Mouse (Mus musculus) left cerebral cortex, postnatal 4 days (tissue): ENCODE measurements around the gene Caly. TPM values are rescaled to one million over a fixed set of nuclear protein-coding genes. Genes with fewer than 3 reads are reported as not detected.

Experiments used
- DNase-seq: peaks from one replicate; pipeline ENCODE4 v3.0.0-alpha.2; 2022
- intact Hi-C: fragments of 180-260 bp; cut with DNase I; formaldehyde crosslinking; loops from one replicate; pipeline ENCODE4 v1.15.1; 2025
- total RNA-seq, 2 experiments: library from RNA; stranded (reverse); gene quantifications; 2 replicates each; pipeline ENCODE4 v1.2.3; 2021

The Caly gene
- 100 to 1,000 TPM; 185 to 208 TPM for total RNA-seq

DNA sequence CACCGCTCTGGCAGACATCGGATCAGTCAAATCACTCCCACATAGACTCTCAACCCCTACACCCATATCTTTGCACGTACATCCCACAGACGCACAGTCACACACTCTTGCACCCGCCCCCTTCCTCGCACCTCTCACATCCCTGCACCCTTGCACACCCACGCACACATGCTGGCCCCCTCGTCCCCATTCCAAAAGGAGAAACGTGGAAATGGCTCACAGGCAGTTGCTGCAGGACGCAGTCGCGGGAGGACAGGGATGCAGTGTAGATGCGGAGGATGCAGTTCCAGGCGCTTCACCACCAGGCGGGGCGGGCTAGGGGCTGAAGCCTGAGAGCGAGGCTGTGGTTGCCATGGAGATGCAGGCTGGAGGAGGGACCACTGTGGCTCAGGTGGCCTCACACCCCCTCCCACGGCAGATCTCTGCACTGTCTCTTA is at the start of gene Caly:
Gene Caly, minus strand, starts transcription at position 307 of the 437 bp plus-strand sequence.
- intact Hi-C loops = no loop called here
- DNase-seq = peak; percentile 92

DNA sequence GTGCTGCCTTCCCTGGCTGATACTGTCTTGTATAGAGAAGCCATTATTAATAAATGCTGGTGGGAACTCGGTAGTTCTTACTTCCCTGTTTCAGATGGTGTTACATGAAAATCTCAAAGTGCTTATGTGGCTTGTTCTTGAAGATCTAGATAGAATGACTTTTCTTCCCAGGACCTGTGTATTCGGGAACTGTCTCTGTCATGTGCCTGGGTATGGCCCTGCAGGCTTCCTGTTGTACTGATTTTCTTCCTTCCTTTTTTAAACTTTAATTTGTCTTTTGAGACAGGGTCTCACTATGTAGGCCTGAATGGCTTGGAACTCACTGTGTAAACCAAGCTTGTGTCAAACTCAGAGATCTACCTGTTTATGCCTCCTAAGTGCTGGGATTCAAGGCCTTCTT is 45.6 kb upstream of the Caly start:
- intact Hi-C loops = no loop called here
- DNase-seq = no peak

DNA sequence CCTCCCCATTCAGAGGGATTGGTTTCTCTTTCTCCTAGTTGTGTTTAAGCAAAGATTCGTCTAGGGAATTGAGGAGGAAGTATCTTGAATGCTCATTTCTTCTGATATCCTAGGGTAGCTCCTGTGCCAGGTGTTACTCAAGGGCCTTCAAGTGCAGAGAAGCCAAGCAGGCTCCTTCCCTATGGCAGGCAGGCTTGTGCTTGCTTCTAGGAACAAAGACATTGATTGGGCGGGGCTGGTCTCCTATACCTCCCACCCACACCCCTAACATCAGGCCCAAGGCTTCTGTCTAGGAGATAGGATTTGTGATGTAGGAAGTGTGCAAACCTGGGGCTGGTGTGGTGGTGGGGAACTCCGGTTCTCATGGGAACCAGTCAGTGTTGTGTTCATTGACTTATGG is 44.6 kb upstream of the Caly start:
- no peak for DNase-seq
- intact Hi-C loops = no loop called here

DNA sequence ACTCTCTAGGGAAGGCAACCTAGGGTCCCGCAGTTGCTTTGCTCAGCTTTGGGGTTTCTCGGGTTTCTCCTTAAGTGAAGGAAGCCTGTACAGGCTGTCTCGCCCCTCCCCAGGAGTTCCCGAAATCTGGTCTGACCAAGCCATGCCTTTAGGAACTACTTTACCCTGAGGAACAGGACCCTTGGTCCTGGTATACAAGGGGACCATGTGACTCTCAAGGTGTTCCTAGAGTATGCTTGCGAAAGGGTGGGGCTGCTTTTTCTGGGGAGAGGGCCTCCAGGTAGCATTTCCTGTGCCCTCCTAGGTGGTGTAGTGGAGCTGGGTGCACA is 43.6 kb upstream of the Caly start:
- intact Hi-C loops = no loop called here
- no peak for DNase-seq

DNA sequence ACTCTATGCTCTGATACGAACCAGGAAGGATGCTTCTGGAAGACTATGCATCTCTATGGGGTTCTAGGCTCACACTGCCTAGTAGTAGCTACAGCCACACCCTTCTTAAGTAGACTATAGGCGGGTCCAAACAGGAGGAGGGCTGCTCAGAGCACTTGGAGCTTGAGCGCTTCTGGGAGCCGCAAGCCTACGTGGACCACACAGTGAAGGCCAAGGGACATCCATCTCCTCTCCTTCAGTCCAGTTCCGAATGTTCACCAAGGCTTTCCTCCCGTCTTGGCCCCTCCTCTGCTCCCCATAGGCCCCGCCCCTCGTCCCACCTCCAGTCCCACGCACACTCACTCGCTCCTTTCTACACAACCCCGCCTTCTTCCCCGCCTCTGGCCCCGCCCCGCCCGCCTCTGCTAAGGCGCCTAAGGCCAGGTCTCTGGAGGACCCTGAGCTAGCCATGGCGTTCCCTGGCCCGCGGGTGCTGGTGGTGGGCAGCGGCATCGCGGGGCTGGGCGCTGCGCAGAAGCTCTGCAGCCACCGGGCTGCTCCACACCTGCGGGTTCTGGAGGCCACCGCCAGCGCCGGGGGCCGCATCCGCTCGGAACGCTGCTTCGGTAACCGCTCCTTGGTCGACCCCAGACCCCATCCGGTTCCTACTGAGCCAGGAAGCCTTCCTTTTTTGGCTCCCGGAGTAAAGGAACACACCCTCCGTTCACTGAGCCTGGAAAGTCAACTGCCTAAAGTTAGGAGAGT is 43.1 kb upstream of the Caly start:
- intact Hi-C loops = no loop called here
- peak; percentile 94 for DNase-seq

DNA sequence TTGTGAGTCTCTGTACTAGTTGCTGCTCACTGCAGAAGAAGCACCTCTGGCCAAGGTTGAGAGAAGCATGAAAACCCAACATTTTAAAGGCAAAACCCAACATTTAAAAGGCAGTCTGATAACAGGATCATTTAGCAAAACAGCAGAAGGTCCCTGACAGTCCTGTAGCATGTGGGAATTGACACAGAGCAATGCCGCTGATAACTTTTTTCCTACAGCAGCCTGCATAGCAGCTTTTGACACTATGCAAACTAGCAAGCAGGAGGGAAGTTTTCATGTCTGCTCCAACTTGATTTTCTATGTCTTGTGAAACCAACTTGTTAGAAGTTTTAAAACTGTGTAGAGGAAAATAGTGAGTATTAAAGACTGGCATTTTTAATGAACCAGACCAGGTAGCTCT is 42.0 kb upstream of the Caly start:
- intact Hi-C loops = no loop called here
- DNase-seq = no peak

- no peak for DNase-seq
- intact Hi-C loops = no loop called here
Measured at GRCm38 (mm10) chr7:140122765-140123164, 40.4 kb upstream of the Caly start.

GRCm38 (mm10) chr7:140121338-140121910 is 39.1 kb upstream of the Caly start:
- intact Hi-C loops = no loop called here
- no peak for DNase-seq

- intact Hi-C loops = no loop called here
- no peak for DNase-seq
Measured at GRCm38 (mm10) chr7:140120484-140120883, 38.1 kb upstream of the Caly start.

DNA sequence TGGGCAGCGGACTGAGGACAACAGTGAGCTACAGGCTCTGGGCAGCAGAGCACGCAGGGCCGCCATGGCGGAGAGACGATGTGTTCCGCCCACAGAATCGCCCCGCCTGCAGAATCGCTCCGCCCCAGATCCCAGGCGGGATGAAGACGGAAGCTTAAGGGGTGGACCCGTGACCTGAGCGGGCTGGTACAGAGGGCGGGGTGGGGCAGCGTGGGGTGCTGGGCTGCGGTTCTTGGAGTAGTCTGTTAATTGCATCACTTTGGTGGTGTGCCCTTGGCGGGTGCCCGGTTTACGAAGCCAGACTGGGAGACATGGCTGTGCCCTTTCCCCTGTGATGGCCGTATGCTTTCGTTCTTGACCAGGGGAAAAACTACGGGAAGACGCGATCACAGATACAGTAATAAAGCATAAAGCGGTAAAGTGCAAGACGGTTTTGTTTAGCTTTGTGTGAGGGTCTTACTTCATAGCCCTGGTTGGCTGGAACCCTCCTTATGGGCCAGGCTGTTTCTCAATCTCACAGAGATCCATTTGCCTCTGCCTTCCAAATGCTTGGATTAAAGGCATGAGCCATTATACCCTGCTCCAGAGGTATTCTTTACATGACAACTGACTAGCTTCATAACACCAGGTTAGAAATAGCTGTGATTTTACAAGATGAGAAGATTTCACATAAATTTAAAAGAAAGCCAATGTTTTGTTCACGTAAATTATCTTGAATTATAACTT is 34.1 kb upstream of the Caly start, which contains the start of gene Echs1:
Gene Echs1, minus strand, starts transcription at position 148 of the 726 bp plus-strand sequence.
- intact Hi-C loops = no loop called here
- DNase-seq = peak; percentile 89

- peak; percentile 24 for DNase-seq
- intact Hi-C loops = no loop called here
Measured at GRCm38 (mm10) chr7:140115583-140116328, 33.4 kb upstream of the Caly start, which contains the start of gene Paox. TSS of gene Paox (plus strand) at chr7:140115799.

DNA sequence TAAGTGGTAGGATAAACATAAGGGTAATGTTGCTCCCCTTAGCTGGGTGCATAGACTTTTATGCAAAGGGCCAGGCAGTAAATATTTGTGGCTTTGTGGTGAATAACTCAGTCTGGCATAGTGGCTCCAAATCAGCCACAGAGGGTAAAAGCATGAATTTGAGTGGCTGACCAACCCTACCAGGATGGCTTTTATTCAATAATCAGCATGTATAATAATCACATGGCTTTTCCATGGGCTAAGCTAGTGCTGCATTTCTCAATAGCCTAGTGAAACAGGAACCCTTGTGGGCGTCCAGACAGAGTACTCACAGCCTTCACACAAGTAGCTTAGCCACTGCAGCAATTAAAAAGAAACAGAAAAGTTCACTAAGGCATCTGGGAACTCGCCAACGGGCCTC is 29.6 kb upstream of the Caly start:
- DNase-seq = no peak
- intact Hi-C loops = no loop called here

DNA sequence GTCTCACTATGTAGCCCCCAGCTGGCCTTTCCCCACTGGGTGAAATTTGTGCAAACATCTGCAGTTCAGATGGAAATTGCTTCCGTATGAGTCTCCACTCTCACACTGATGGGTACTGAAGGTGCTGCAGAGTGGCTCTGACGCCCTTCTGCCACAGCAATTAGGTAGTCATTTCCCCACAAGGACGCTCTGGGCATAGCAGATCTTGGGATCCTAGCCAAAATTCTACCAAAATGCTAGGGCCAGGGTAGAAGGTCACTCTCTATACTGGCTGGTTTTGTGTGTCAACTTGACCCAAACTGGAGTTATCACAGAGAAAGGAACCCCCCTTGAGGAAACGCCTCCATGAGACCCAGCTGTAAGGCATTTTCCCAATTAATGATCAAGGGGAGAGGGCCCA is 21.7 kb upstream of the Caly start:
- intact Hi-C loops = no loop called here
- DNase-seq = no peak

- intact Hi-C loops = no loop called here
- peak; percentile 71 for DNase-seq
Measured at GRCm38 (mm10) chr7:140101993-140102860, 19.9 kb upstream of the Caly start, which contains the start of gene Fuom. TSS of gene Fuom (minus strand) at chr7:140102441.

DNA sequence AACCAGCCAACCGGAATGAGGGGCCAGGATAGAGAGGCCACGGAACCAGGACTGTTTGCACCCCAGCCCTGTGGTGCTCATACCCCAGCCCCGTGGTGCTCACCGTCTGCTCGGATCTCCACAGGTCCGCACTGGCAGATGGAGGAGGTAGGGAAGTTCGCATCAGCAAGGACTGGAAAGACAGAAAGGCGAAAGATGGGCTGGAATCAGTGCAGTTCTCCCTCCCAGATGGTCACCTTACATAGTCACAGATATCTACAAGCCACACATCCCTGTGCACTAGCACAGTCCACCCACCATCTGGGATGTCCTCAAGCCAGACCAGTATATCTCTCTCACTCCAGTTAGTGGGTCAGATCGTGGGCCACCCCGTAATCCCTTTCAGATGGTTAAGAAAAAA is 19.1 kb upstream of the Caly start:
- no peak for DNase-seq
- intact Hi-C loops = no loop called here

GRCm38 (mm10) chr7:140098466-140098865 is 16.1 kb upstream of the Caly start:
- intact Hi-C loops = no loop called here
- DNase-seq = no peak

DNA sequence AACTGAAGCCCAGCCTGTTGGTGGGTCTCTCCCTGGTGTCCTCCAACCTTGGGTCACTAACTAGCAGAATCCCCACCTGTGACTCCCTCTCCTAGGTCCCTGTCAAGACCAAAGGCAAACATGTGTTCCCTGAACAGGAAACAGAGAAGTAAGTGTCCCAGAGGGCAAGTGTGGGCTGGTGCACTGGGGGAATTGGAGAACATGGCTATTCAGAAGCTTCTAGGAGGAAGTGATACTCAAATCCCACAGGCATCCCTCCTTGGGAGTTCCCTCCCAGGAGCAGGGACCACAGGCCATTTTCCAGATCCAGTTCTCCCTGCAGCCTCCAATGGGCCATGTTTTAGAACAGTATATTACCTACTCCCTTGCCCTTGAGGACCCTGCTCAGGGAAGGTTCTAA is 13.7 kb upstream of the Caly start:
- DNase-seq = no peak
- intact Hi-C loops = no loop called here

- DNase-seq = no peak
- intact Hi-C loops = no loop called here
Measured at GRCm38 (mm10) chr7:140095556-140095955, 13.2 kb upstream of the Caly start.

DNA sequence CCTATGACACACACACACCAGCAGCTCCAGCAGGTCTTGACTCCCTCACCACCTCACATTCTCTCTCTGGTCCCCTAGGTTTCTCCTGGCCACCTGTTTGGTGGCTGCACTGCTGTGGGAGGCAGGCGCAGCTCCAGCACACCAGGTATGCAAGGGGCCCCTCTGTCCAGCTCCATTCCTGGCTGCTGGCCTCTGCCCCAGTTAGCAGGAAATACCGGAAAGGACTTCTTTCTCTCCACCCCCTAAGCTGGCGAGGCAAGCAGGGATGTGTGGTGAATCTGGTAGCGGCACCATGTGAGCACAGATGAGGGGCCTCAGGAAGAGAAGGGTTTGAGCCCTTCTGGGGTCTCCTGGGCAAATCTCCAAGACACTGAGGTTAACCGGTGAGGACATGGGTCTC is 12.6 kb upstream of the Caly start:
- intact Hi-C loops = no loop called here
- no peak for DNase-seq

GRCm38 (mm10) chr7:140092924-140093528 is 10.7 kb upstream of the Caly start, which contains the start of gene Prap1:
TSS of gene Prap1 (plus strand) at chr7:140093395.
- intact Hi-C loops = no loop called here

More at GRCm38 (mm10) chr7:140092924-140093528, 10.7 kb upstream of the Caly start, which contains the start of gene Prap1:
- no peak for DNase-seq
